ENCODE assay signal across 7 mouse cellular contexts in genomic region chr3:68492513-68492912, GRCm38 (mm10).
DNase-seq lines count a peak whose midpoint lies in the region; ATAC-seq and TF ChIP-seq lines count a peak whose summit lies in the region.

No protein-coding gene starts in this region.

- peak; percentile 97 for DNase-seq in heart, adult 11 months
- DNase-seq in kidney, adult 18-20 months, result peak; percentile 50
- DNase-seq in lung, postnatal 0 days (ENCODE audit: low spot score), result peak; percentile 69
- DNase-seq in spleen, adult 18-20 months, result no peak
- DNase-seq in cerebellum, postnatal 36 days, result no peak

- ATAC-seq in lung, postnatal 0 days, result peak; percentile 29
- ATAC-seq in erythroid progenitor cell, adult 5-6 weeks (replicated peaks; ENCODE audit: low FRiP score, poor library complexity, severe bottlenecking), result no peak

- WGBS in lung, postnatal 0 days, result 19% methylated on average over 3 of the region's 3 CpGs

- H3K4me2 ChIP-seq in lung, postnatal 0 days (replicated peaks; ENCODE audit: low read depth, low read length), result peak overlapping the region; percentile 92

- no peaks in the 10 kb centered on the region for H3K27me3 ChIP-seq in lung, postnatal 0 days (replicated peaks; ENCODE audit: insufficient read depth, low read length)

- no peak for TF ChIP-seq CTCF in lung, postnatal 0 days (IDR thresholded peaks at IDR 0.05)

- H3K9ac ChIP-seq in lung, postnatal 0 days (replicated peaks; ENCODE audit: low read depth), result peak overlapping the region; percentile 8; the same call in 1 of the 2 replicates

- H3K9me3 ChIP-seq in lung, postnatal 0 days (ENCODE audit: low read length), result no peaks in the 10 kb centered on the region

- H3K27ac ChIP-seq in brown adipose tissue, adult 24 weeks (replicated peaks; ENCODE audit: low read depth, low read length), result peak overlapping the region; percentile 99
- H3K27ac ChIP-seq in lung, postnatal 0 days (ENCODE audit: low read length), result peak overlapping the region; percentile 99

- H3K4me3 ChIP-seq in brown adipose tissue, adult 24 weeks (ENCODE audit: insufficient read depth, low read depth, low read length), result peak overlapping the region; percentile 95
- peak overlapping the region; percentile 83 for H3K4me3 ChIP-seq in lung, postnatal 0 days (ENCODE audit: low read depth, low read length)

- peaks cover 8% of the 10 kb centered on the region; the same call in 1 of the 2 replicates for H3K4me1 ChIP-seq in brown adipose tissue, adult 24 weeks (ENCODE audit: control insufficient read depth, insufficient read depth, insufficient read length, low read length)
- H3K4me1 ChIP-seq in lung, postnatal 0 days (ENCODE audit: insufficient read depth, low read depth, low read length), result peaks cover 7% of the 10 kb centered on the region; the same call in 1 of the 2 replicates

- no peak; the same call in 1 of the 2 replicates for TF ChIP-seq EP300 in lung, postnatal 0 days (IDR thresholded peaks at IDR 0.05)

- H3K36me3 ChIP-seq in lung, postnatal 0 days (ENCODE audit: insufficient read depth, low read length), result no peaks in the 10 kb centered on the region

Comparison
In these comparisons a context has a peak if more than half of its experiments do, and no peak if none do; other contexts are left out.
1. DNase-seq: peak in heart, adult 11 months (single experiment), kidney, adult 18-20 months (single experiment) and lung, postnatal 0 days (single experiment); none in spleen, adult 18-20 months (0 of 2) and cerebellum, postnatal 36 days (0 of 2).